Mouse (Mus musculus): ENCODE data around the gene Cttn. TPM values are rescaled to one million over a fixed set of nuclear protein-coding genes. Genes with fewer than 3 reads are reported as not detected.

Cttn gene
- polyA plus RNA-seq, 1 experiment from 2014 or later, result 189 TPM

GRCm38 (mm10) chr7:144480314-144480713, 9.5 kb upstream of the Cttn start:
- no peak for ATAC-seq

GRCm38 (mm10) chr7:144479569-144479968, 8.8 kb upstream of the Cttn start:
- H3K4me3 ChIP-seq (replicated peaks; ENCODE audit: low read length), result no peak overlapping the region
- H3K36me3 ChIP-seq (ENCODE audit: control insufficient read depth, insufficient read depth), result peaks cover 34% of the 10 kb centered on the region
- whole genome bisulfite sequencing, result 93% methylated on average over 1 of the region's 1 CpGs

More at GRCm38 (mm10) chr7:144480314-144480713, 9.5 kb upstream of the Cttn start:
- no peaks in the 10 kb centered on the region for H3K4me1 ChIP-seq (replicated peaks; ENCODE audit: control insufficient read depth, insufficient read depth, low read length)
- H3K9ac ChIP-seq (replicated peaks; ENCODE audit: low read depth, low read length), result no peak overlapping the region
- no peaks in the 10 kb centered on the region for H3K9me3 ChIP-seq (ENCODE audit: control insufficient read depth, low read length)
- H3K4me3 ChIP-seq (replicated peaks; ENCODE audit: low read length), result no peak overlapping the region
- H3K27ac ChIP-seq (ENCODE audit: low read length), result no peak overlapping the region
- no peaks in the 10 kb centered on the region for H3K27me3 ChIP-seq (replicated peaks; ENCODE audit: control insufficient read depth, insufficient read depth, low read length)
- peaks cover 34% of the 10 kb centered on the region for H3K36me3 ChIP-seq (ENCODE audit: control insufficient read depth, insufficient read depth)
- H3K4me2 ChIP-seq (ENCODE audit: low read length), result no peak overlapping the region

GRCm38 (mm10) chr7:144475741-144476140, 4.9 kb upstream of the Cttn start:
- no peak overlapping the region for H3K4me2 ChIP-seq (ENCODE audit: low read length)
- no peak overlapping the region for H3K27ac ChIP-seq (ENCODE audit: low read length)
- no peaks in the 10 kb centered on the region for H3K27me3 ChIP-seq (replicated peaks; ENCODE audit: control insufficient read depth, insufficient read depth, low read length)
- H3K4me1 ChIP-seq (replicated peaks; ENCODE audit: control insufficient read depth, insufficient read depth, low read length), result peaks cover 4% of the 10 kb centered on the region; the same call in 1 of the 2 replicates
- no peak overlapping the region for H3K9ac ChIP-seq (replicated peaks; ENCODE audit: low read depth, low read length)
- 88% methylated on average over 3 of the region's 3 CpGs for WGBS
- ATAC-seq, result no peak
- H3K4me3 ChIP-seq (replicated peaks; ENCODE audit: low read length), result no peak overlapping the region
- peaks cover 6% of the 10 kb centered on the region for H3K36me3 ChIP-seq (ENCODE audit: control insufficient read depth, insufficient read depth)
- H3K9me3 ChIP-seq (ENCODE audit: control insufficient read depth, low read length), result no peaks in the 10 kb centered on the region

More at GRCm38 (mm10) chr7:144479569-144479968, 8.8 kb upstream of the Cttn start:
- H3K27ac ChIP-seq (ENCODE audit: low read length), result no peak overlapping the region
- no peaks in the 10 kb centered on the region for H3K27me3 ChIP-seq (replicated peaks; ENCODE audit: control insufficient read depth, insufficient read depth, low read length)
- H3K4me1 ChIP-seq (replicated peaks; ENCODE audit: control insufficient read depth, insufficient read depth, low read length), result no peaks in the 10 kb centered on the region
- H3K4me2 ChIP-seq (ENCODE audit: low read length), result no peak overlapping the region
- no peaks in the 10 kb centered on the region for H3K9me3 ChIP-seq (ENCODE audit: control insufficient read depth, low read length)
- no peak overlapping the region for H3K9ac ChIP-seq (replicated peaks; ENCODE audit: low read depth, low read length)
- ATAC-seq, result no peak

- Histone ChIP-seq H3K36me3 (ENCODE audit: control insufficient read depth, insufficient read depth) (peaks cover 6% of the 10 kb centered on the region), H3K4me2 (ENCODE audit: low read length) (no peak overlapping the region), H3K27ac (ENCODE audit: low read length) (no peak overlapping the region), H3K27me3 (replicated peaks; ENCODE audit: control insufficient read depth, insufficient read depth, low read length) (no peaks in the 10 kb centered on the region), H3K9me3 (ENCODE audit: control insufficient read depth, low read length) (no peaks in the 10 kb centered on the region), H3K4me3 (replicated peaks; ENCODE audit: low read length) (no peak overlapping the region), H3K4me1 (replicated peaks; ENCODE audit: control insufficient read depth, insufficient read depth, low read length) (peaks cover 19% of the 10 kb centered on the region), H3K9ac (replicated peaks; ENCODE audit: low read depth, low read length) (no peak overlapping the region)
- WGBS, result 76% methylated on average over 4 of the region's 4 CpGs
- ATAC-seq, result no peak
Observed at GRCm38 (mm10) chr7:144473486-144473885, 2.7 kb upstream of the Cttn start.

- Histone ChIP-seq H3K27me3 (replicated peaks; ENCODE audit: control insufficient read depth, insufficient read depth, low read length) (no peaks in the 10 kb centered on the region), H3K9ac (replicated peaks; ENCODE audit: low read depth, low read length) (peak overlapping the region; percentile 96), H3K4me2 (ENCODE audit: low read length) (peak overlapping the region; percentile 89), H3K27ac (ENCODE audit: low read length) (peak overlapping the region; percentile 68), H3K4me3 (replicated peaks; ENCODE audit: low read length) (peak overlapping the region; percentile 99), H3K9me3 (ENCODE audit: control insufficient read depth, low read length) (no peaks in the 10 kb centered on the region), H3K36me3 (ENCODE audit: control insufficient read depth, insufficient read depth) (no peaks in the 10 kb centered on the region), H3K4me1 (replicated peaks; ENCODE audit: control insufficient read depth, insufficient read depth, low read length) (peaks cover 19% of the 10 kb centered on the region)
- ATAC-seq, result no peak
- WGBS, result 84% methylated on average over 2 of the region's 2 CpGs
Observed at GRCm38 (mm10) chr7:144471103-144471502, 294 bp upstream of the Cttn start.

- WGBS, result under 1% methylated on average over 31 of the region's 31 CpGs
Observed at GRCm38 (mm10) chr7:144469908-144470544, 783 bp downstream of the Cttn start.

GRCm38 (mm10) chr7:144469181-144469641, 1.6 kb downstream of the Cttn start:
- H3K27ac ChIP-seq (ENCODE audit: low read length), result no peak overlapping the region

More at GRCm38 (mm10) chr7:144469908-144470544, 783 bp downstream of the Cttn start:
- Histone ChIP-seq H3K27ac (ENCODE audit: low read length) (peak overlapping the region; percentile 64), H3K9ac (replicated peaks; ENCODE audit: low read depth, low read length) (peak overlapping the region; percentile 96), H3K9me3 (ENCODE audit: control insufficient read depth, low read length) (no peaks in the 10 kb centered on the region), H3K27me3 (replicated peaks; ENCODE audit: control insufficient read depth, insufficient read depth, low read length) (no peaks in the 10 kb centered on the region), H3K4me2 (ENCODE audit: low read length) (peak overlapping the region; percentile 89), H3K36me3 (ENCODE audit: control insufficient read depth, insufficient read depth) (no peaks in the 10 kb centered on the region), H3K4me3 (replicated peaks; ENCODE audit: low read length) (peak overlapping the region; percentile 99), H3K4me1 (replicated peaks; ENCODE audit: control insufficient read depth, insufficient read depth, low read length) (peaks cover 19% of the 10 kb centered on the region)
- ATAC-seq, result no peak; the same call in 1 of the 2 replicates

GRCm38 (mm10) chr7:144468741-144469140, 2.1 kb downstream of the Cttn start:
- Histone ChIP-seq H3K27ac (ENCODE audit: low read length) (no peak overlapping the region), H3K4me3 (replicated peaks; ENCODE audit: low read length) (no peak overlapping the region), H3K27me3 (replicated peaks; ENCODE audit: control insufficient read depth, insufficient read depth, low read length) (no peaks in the 10 kb centered on the region), H3K9me3 (ENCODE audit: control insufficient read depth, low read length) (no peaks in the 10 kb centered on the region), H3K4me2 (ENCODE audit: low read length) (no peak overlapping the region), H3K9ac (replicated peaks; ENCODE audit: low read depth, low read length) (no peak overlapping the region), H3K4me1 (replicated peaks; ENCODE audit: control insufficient read depth, insufficient read depth, low read length) (peaks cover 19% of the 10 kb centered on the region), H3K36me3 (ENCODE audit: control insufficient read depth, insufficient read depth) (no peaks in the 10 kb centered on the region; the same call in 1 of the 2 replicates)
- 95% methylated on average over 5 of the region's 5 CpGs for WGBS
- no peak for ATAC-seq

More at GRCm38 (mm10) chr7:144469181-144469641, 1.6 kb downstream of the Cttn start:
- Histone ChIP-seq H3K9me3 (ENCODE audit: control insufficient read depth, low read length) (no peaks in the 10 kb centered on the region), H3K4me1 (replicated peaks; ENCODE audit: control insufficient read depth, insufficient read depth, low read length) (peaks cover 19% of the 10 kb centered on the region), H3K27me3 (replicated peaks; ENCODE audit: control insufficient read depth, insufficient read depth, low read length) (no peaks in the 10 kb centered on the region), H3K4me2 (ENCODE audit: low read length) (peak overlapping the region; percentile 89), H3K4me3 (replicated peaks; ENCODE audit: low read length) (peak overlapping the region; percentile 99), H3K9ac (replicated peaks; ENCODE audit: low read depth, low read length) (peak overlapping the region; percentile 96), H3K36me3 (ENCODE audit: control insufficient read depth, insufficient read depth) (no peaks in the 10 kb centered on the region; the same call in 1 of the 2 replicates)
- 13% methylated on average over 4 of the region's 4 CpGs for WGBS
- ATAC-seq, result no peak

- H3K27me3 ChIP-seq (replicated peaks; ENCODE audit: control insufficient read depth, insufficient read depth, low read length), result no peaks in the 10 kb centered on the region
- H3K4me2 ChIP-seq (ENCODE audit: low read length), result no peak overlapping the region
- peaks cover 45% of the 10 kb centered on the region for H3K36me3 ChIP-seq (ENCODE audit: control insufficient read depth, insufficient read depth)
- H3K27ac ChIP-seq (ENCODE audit: low read length), result no peak overlapping the region
- no peak for ATAC-seq
- no peak overlapping the region for H3K4me3 ChIP-seq (replicated peaks; ENCODE audit: low read length)
- no peaks in the 10 kb centered on the region for H3K9me3 ChIP-seq (ENCODE audit: control insufficient read depth, low read length)
- H3K9ac ChIP-seq (replicated peaks; ENCODE audit: low read depth, low read length), result no peak overlapping the region
- 87% methylated on average over 7 of the region's 7 CpGs for whole genome bisulfite sequencing
- H3K4me1 ChIP-seq (replicated peaks; ENCODE audit: control insufficient read depth, insufficient read depth, low read length), result no peaks in the 10 kb centered on the region
Observed at GRCm38 (mm10) chr7:144462577-144462976, 8.2 kb downstream of the Cttn start.

All from forebrain, embryonic 16.5 days (tissue).